Mouse (Mus musculus) adrenal gland, postnatal 25 days (tissue): ENCODE data around the gene Stt3b. TPM values are rescaled to one million over a fixed set of nuclear protein-coding genes. Genes with fewer than 3 reads are reported as not detected.

Experiments
- DNase-seq: peaks from one replicate; pipeline ENCODE4 v3.0.0; 2021; ENCODE audit warnings: mixed read lengths
- total RNA-seq: library from RNA; stranded (reverse); gene quantifications from 2 replicates; pipeline ENCODE4 v1.2.3, GENCODE M21; 2021

Stt3b gene
- total RNA-seq, 1 experiment from 2014 or later = 116 TPM

- DNase-seq = no peak
Measured at GRCm38 (mm10) chr9:115261896-115262295, 48.3 kb downstream of the Stt3b start.

GRCm38 (mm10) chr9:115261456-115261855 lies 48.8 kb downstream of the Stt3b start:
- no peak for DNase-seq

- no peak for DNase-seq
Measured at GRCm38 (mm10) chr9:115260464-115260863, 49.8 kb downstream of the Stt3b start.

GRCm38 (mm10) chr9:115259866-115260265 lies 50.4 kb downstream of the Stt3b start:
- DNase-seq = no peak

GRCm38 (mm10) chr9:115257733-115258286 lies 52.4 kb downstream of the Stt3b start:
- no peak for DNase-seq

- DNase-seq = no peak
Measured at GRCm38 (mm10) chr9:115249145-115249544, 61.1 kb downstream of the Stt3b start.

GRCm38 (mm10) chr9:115245092-115245491 lies 65.1 kb downstream of the Stt3b start:
- DNase-seq = no peak

- DNase-seq = no peak
Measured at GRCm38 (mm10) chr9:115243630-115244029, 66.6 kb downstream of the Stt3b start.

GRCm38 (mm10) chr9:115239861-115240260 lies 70.4 kb downstream of the Stt3b start:
- DNase-seq = no peak

GRCm38 (mm10) chr9:115237943-115238342 lies 72.3 kb downstream of the Stt3b start:
- no peak for DNase-seq

- no peak for DNase-seq
Measured at GRCm38 (mm10) chr9:115236352-115236841, 73.8 kb downstream of the Stt3b start.

- DNase-seq = no peak
Measured at GRCm38 (mm10) chr9:115234561-115234960, 75.7 kb downstream of the Stt3b start.

GRCm38 (mm10) chr9:115233721-115234120 lies 76.5 kb downstream of the Stt3b start:
- no peak for DNase-seq

GRCm38 (mm10) chr9:115231476-115231875 lies 78.7 kb downstream of the Stt3b start:
- no peak for DNase-seq

GRCm38 (mm10) chr9:115230141-115230540 lies 80.1 kb downstream of the Stt3b start:
- DNase-seq = no peak

- DNase-seq = no peak
Measured at GRCm38 (mm10) chr9:115229676-115230075, 80.5 kb downstream of the Stt3b start.

- DNase-seq = no peak
Measured at GRCm38 (mm10) chr9:115229145-115229544, 81.1 kb downstream of the Stt3b start.

GRCm38 (mm10) chr9:115224744-115225354 lies 85.4 kb downstream of the Stt3b start:
- no peak for DNase-seq

GRCm38 (mm10) chr9:115221265-115221664 lies 89.0 kb downstream of the Stt3b start:
- no peak for DNase-seq

- no peak for DNase-seq
Measured at GRCm38 (mm10) chr9:115220466-115220865, 89.8 kb downstream of the Stt3b start.

- DNase-seq = no peak
Measured at GRCm38 (mm10) chr9:115217984-115218383, 92.2 kb downstream of the Stt3b start.

GRCm38 (mm10) chr9:115215830-115216701 lies 94.2 kb downstream of the Stt3b start:
- no peak for DNase-seq
